Mouse (Mus musculus): Measurements from ENCODE around the gene Ugt1a5. TPM values are rescaled to one million over a fixed set of nuclear protein-coding genes. Genes with fewer than 3 reads are reported as not detected.
"Not testable (repeated sequence)": the region's sequence is repeated elsewhere in the genome, so short reads cannot be mapped to it uniquely, and the experiment has no call there.

The Ugt1a5 gene
- 4.3 and 6.1 TPM in 2 replicates for total RNA-seq (2015)
- 0.28 and 0.84 TPM in 2 replicates for total RNA-seq (2017)

DNA sequence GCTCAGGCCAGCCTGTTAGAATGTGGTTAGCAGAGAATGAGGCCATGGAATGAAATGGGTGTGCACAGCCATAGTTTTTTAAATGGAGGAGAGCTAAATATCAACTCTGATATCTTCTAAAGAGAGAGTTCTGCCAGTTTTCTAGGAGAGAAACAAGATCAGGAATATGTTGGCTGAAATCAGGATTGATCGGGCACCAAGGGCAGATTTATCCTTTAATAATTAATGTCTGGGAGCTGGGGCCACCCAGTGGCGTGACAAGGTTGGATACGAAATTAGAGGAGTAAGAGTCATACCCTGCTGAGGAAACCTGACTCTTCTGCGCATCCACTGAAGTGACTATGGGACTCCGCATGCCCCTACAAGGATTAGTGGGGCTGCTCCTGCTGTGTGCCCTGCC is at the start of gene Ugt1a5:
Ugt1a5 (plus strand) TSS at position 302 of the 400 bp plus-strand sequence.
- ATAC-seq (ENCODE audit: poor library complexity, severe bottlenecking): no peak

- ATAC-seq (ENCODE audit: poor library complexity, severe bottlenecking): peak; percentile 86
Measured at GRCm38 (mm10) chr1:88120550-88120949, 45.3 kb upstream of the Ugt1a5 start.

GRCm38 (mm10) chr1:88121521-88121920 is 44.3 kb upstream of the Ugt1a5 start:
- ATAC-seq (ENCODE audit: poor library complexity, severe bottlenecking): not testable (repeated sequence)

GRCm38 (mm10) chr1:88125827-88126360 is 39.9 kb upstream of the Ugt1a5 start:
- peak; percentile 78 for ATAC-seq (ENCODE audit: poor library complexity, severe bottlenecking)

DNA sequence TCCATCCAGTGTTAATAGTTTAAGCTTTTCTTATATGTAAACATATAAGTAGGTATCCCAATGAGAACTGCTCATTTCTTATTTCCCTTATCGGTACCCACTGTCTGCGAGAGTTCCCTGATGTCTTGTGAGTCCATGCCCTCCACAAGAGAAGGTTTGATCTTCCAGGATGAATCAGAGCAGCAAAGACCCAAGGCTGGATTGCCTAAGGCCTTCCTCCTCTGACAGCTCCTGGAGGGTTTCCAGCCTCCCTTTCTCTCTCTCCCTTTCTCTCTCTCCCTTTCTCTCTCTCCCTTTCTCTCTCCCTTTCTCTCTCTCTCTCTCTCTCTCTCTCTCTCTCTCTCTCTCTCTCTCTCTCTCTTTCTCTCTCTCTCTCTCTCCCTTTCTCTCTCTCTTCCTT is 36.7 kb upstream of the Ugt1a5 start:
- not testable (repeated sequence) for ATAC-seq (ENCODE audit: poor library complexity, severe bottlenecking)

GRCm38 (mm10) chr1:88130223-88130622 is 35.6 kb upstream of the Ugt1a5 start:
- not testable (repeated sequence) for ATAC-seq (ENCODE audit: poor library complexity, severe bottlenecking)

GRCm38 (mm10) chr1:88133908-88134456 is 31.8 kb upstream of the Ugt1a5 start:
- ATAC-seq (ENCODE audit: poor library complexity, severe bottlenecking): no peak

GRCm38 (mm10) chr1:88134457-88135011 is 31.3 kb upstream of the Ugt1a5 start, which contains the start of gene Ugt1a6a:
Gene Ugt1a6a, plus strand, starts transcription at chr1:88134809.
- ATAC-seq (ENCODE audit: poor library complexity, severe bottlenecking): peak; percentile 97

DNA sequence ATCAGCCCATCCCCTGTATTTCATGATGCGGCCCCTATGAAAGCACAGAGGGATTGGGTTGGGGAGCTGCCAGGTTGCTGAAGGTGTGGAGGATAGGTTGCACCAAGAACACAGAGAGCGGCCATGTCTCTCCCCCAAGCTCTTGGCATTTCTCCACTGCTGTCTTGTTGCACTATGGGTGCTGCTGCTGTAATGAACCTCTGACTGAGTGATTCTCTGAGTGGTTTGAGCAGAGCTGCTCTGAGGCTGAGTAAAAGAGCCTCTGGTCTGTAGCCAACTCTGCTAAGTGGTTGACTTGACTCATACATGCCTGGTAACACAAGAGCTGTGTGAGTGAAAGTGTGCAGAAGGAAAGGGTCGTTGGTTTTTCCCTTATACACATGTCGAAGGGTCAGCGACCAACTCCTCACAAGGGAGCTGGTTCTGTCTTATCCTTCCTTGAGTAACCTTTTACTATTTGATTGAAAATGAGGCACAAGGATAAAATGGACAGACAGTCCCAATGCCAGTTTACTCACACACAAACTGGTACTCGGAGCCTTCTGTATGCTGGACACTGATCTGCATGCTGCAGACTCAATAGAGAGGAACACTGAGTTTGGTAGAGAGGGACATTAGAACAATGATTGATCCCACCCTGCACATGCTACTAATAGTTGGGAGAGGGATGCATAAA is 30.4 kb upstream of the Ugt1a5 start:
- not testable (repeated sequence) for ATAC-seq (ENCODE audit: poor library complexity, severe bottlenecking)

DNA sequence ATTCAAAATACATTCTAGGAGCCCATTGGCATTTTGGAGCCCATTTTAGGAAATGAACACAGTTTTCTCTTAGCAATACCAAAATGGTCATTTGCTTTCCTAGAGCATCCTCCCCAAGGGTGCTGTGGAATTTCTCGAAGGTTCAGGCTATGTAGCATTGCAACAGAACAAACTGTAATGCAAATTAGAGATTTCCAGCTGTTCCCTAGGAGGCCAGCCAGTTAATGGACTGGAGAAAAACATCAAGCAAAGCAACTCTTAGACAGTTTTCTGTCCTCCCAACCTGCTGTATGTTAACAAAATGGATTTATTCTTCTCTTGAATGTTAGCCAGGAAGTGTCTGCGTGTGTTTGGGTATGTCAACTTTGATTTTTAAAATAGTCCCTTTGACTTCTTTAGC is 29.2 kb upstream of the Ugt1a5 start:
- no peak for ATAC-seq (ENCODE audit: poor library complexity, severe bottlenecking)

- ATAC-seq (ENCODE audit: poor library complexity, severe bottlenecking): no peak
Measured at GRCm38 (mm10) chr1:88137264-88137663, 28.5 kb upstream of the Ugt1a5 start.

GRCm38 (mm10) chr1:88138145-88138544 is 27.7 kb upstream of the Ugt1a5 start:
- ATAC-seq (ENCODE audit: poor library complexity, severe bottlenecking): no peak

DNA sequence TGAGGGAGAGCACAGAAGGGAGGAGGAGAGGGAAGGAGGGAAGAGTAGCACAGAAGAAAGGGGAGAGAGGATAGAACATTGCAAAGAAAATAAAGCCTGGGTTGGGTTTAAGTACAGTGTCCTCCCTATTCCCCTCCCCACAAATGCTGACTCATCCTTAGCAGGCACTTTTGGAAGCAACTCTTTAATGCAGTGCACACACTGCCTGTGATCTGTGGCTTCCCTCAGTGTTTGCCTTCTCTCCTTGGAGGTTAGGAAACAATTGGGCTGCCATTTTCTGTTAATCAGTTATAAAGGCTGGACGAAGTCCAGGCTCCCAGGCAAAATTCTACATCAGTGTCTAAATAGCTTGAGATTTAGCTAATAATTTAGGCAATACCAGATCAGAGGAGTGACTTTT is 25.3 kb upstream of the Ugt1a5 start:
- ATAC-seq (ENCODE audit: poor library complexity, severe bottlenecking): 0 out of 2 replicates have a peak, but pooled peaks have one; percentile 53

GRCm38 (mm10) chr1:88143966-88144675 is 21.7 kb upstream of the Ugt1a5 start:
- peak; percentile 83 for ATAC-seq (ENCODE audit: poor library complexity, severe bottlenecking)

DNA sequence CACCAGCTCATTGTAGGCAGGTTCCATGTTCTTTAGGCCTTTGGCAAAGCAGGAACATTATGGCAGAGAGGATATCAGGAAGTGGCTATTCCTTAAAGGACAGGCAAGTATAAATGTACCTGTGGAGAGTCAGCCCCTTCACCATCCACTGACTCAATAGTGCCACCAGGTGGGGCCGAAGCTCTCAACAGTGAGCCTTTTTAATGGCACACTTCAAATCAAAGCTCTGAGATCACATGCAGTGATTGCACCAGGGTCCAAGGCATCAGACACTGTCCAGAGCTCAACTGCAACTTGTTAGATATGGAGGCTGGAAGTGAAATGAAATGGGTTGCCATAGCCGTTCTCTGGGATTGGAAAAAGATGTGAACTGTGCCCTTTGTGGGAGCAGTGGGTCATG is 20.5 kb upstream of the Ugt1a5 start:
- ATAC-seq (ENCODE audit: poor library complexity, severe bottlenecking): not testable (repeated sequence)

- peak; percentile 69 for ATAC-seq (ENCODE audit: poor library complexity, severe bottlenecking)
Measured at GRCm38 (mm10) chr1:88150133-88150532, 15.7 kb upstream of the Ugt1a5 start.

GRCm38 (mm10) chr1:88158430-88158829 is 7.4 kb upstream of the Ugt1a5 start:
- ATAC-seq (ENCODE audit: poor library complexity, severe bottlenecking): no peak

GRCm38 (mm10) chr1:88172190-88172589 is 6.4 kb downstream of the Ugt1a5 start:
- ATAC-seq (ENCODE audit: poor library complexity, severe bottlenecking): not testable (repeated sequence)

- no peak for ATAC-seq (ENCODE audit: poor library complexity, severe bottlenecking)
Measured at GRCm38 (mm10) chr1:88179657-88180056, 13.8 kb downstream of the Ugt1a5 start.

DNA sequence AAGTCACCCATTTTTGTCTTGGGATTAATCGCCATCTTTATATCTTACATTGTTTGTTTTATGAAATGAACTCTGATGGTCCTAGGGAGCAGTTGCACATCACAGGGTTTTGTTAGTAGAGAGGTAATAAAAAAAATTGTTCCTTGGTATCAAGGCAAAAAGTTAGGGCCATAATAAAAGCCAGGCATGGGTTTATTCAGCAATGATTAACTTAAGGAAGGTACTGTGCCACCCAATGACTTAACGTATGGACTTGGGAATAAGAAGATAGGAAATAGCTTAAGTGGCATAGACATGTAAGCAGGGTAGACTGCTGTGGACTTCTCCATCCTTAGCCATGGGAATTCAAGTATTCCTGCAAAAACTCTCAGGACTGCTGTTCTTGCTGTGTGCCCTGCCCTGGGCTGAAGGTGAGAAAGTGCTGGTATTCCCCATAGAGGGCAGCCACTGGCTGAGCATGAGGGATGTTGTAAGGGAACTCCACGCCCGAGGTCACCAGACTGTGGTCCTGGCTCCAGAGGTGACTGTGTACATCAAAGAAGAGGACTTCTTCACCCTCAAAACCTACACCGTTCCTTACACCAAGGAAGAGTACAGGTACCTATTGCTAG is 20.6 kb downstream of the Ugt1a5 start:
- no peak for ATAC-seq (ENCODE audit: poor library complexity, severe bottlenecking)

DNA sequence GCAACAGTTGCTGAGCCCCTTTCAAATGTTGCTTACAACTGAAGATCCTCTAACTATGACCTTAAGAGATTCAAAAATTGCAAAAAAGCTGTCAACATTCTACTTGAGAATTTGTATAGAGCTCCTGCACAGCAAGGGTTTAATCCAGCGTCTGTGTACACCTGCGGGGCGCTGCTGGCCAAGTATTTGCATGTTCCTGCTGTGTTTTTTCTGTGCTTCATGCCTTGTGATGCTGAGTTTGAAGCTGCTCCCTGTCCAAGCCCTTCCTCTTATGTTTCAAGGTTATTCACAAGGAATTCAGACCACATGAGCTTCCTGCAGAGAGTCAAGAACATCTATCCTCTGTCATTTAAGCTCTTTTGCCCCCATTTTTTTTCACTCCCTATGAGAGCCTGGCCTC is 26.3 kb downstream of the Ugt1a5 start:
- ATAC-seq (ENCODE audit: poor library complexity, severe bottlenecking): no peak

Data from megakaryocyte, adult 5-6 weeks (primary cell).